Mouse (Mus musculus) cerebellum, postnatal 25 days (tissue): ENCODE results near the gene Smchd1.
"Not testable (repeated sequence)": the region's sequence is repeated elsewhere in the genome, so short reads cannot be mapped to it uniquely, and the experiment has no call there.

ENCODE experiments used
- DNase-seq, 2 experiments: peaks; one replicate each; pipeline ENCODE4 v3.0.0; 2021; ENCODE audit warnings: mixed read lengths in 2 of 2

Gene Smchd1

DNA sequence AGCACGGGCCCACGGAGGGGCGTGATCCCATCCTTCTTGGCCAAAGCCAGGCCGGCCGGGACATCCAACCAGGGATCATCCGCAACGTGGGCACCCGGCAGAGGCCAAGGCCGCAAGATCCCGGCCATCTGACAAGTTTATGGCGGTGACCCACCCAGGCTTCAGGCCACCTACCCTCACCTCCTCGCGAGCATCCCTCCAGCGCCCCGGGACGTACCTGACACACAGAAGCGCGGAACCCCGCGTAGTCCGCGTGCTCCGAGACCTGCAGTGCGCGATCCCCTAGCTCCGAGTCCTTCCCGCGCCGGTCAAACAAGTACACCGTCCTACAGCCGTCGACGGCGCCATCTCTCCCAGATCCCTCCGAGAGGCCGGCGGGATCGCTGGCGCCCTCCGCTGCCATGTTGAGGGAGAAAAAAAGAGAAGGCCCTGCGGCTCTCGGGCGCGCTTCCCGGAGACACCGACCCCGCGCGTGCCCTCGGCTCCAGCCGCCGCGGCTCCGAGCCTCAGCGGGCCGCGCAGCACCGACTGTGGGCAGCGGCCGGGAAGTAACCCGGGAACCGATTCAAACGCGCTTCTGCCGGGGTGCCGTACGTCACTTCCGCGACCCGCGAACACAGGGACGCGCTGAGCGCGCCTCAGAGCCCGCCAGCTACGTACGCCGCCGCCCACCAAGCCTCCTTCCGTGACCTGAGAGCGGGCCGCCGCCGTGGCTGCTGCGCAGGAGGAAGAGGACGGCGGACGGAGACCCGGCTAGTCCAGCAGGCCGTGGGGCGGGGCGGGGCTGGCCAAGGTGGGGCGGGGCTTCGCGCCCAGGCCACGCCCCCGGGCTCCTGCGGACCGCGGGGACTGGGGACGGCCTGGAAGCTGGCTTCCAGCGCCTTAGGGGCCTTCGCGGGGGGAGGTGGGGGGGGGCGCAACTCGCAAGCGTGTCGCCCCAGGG lies at the start of gene Smchd1:
Gene Smchd1 (minus strand): TSS at position 582 of the 943 bp plus-strand sequence.
- peak; percentile 95 for DNase-seq

- DNase-seq: no peak
Measured at GRCm38 (mm10) chr17:71510297-71510696, 35.2 kb upstream of the Smchd1 start.

DNA sequence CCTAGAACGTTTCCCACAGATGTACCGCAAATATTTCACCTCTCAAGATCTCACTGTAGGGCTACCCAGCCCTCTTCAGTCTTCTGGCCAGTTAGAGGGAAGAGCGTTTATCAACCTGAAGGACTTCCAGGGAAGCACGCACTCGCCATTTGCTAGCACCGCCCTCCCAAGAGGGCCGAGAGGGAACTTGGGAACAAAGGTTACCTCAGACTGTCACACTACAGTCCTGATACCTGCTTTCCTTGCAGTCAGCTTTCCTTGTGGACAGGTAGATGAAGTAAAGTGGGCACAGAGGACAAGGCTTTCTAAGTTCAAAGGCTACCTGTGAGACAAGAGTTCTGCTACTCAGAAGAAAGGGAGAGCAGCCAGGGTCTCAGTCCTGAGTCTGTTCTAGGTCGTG lies 31.7 kb upstream of the Smchd1 start:
- no peak for DNase-seq

GRCm38 (mm10) chr17:71495784-71496183 lies 20.6 kb upstream of the Smchd1 start:
- DNase-seq: no peak

DNA sequence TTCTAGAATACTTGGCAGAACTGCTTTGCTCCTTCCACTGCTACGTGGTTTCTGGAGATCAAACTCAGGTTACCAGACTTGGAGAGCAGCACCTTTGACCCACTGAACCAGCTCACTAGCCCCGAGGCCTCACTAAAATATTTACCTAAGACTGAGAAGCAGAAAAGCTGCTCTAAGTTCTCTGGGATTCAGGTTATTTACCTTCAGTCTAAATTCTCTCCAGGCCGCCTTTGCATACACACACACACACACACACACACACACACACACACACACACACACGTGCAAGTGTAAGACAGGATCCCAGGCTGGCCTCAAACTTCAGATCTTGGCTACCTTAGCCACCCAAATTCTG lies 16.2 kb upstream of the Smchd1 start:
- no peak for DNase-seq

DNA sequence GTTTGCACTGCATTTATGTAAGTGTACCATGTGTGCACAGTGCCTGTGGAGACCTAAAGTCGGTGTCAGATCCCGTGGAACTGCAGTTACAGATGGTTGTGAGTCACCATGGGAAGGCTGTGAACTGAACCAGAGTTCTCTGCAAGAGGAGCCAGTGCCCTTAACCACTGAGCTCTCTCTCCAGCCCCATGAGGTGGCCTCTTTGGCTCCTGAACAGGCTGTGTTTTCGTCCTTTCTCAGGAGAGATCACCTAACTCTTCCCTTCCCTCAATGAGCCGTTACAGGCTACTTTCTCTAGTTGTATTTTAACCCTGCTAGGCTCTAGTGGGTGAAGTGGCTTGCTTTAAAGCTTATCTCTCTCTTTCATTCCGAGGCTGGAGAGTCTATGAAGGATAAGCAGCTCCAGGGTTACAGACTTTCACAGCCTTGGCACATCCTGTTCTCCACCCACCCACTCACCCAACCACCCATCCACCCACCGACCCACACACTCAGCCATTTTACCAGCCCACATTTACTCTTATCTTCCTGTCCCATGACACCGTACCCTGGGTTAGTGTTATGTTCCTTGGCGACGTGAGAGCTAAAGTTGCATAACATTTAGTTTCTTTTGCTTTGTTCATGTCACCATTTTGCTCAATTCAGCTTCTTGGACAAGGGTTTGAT lies 15.7 kb upstream of the Smchd1 start:
- no peak for DNase-seq

GRCm38 (mm10) chr17:71489703-71490461 lies 14.7 kb upstream of the Smchd1 start:
- DNase-seq: no peak

- no peak for DNase-seq
Measured at GRCm38 (mm10) chr17:71486231-71486851, 11.2 kb upstream of the Smchd1 start.

- DNase-seq: no peak
Measured at GRCm38 (mm10) chr17:71485791-71486230, 10.7 kb upstream of the Smchd1 start.

DNA sequence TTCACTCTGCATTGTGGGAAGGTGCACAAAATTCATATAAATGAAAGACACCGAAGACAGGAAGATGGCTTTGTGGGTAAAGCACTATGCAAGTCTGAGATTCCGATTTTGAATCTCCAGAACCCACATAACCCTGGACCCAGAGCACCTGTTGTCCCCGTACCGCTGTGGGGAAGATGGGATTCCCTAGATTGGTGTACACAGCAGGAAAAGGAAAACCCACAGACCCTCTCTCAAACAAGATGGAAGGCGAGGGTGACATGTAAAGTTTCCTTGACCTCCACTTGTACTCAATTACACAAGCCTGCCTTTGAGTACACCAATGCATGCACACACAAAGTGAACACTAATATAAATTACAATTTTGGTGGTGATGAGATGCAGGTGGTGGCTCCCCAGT lies 9.6 kb upstream of the Smchd1 start:
- DNase-seq: no peak

DNA sequence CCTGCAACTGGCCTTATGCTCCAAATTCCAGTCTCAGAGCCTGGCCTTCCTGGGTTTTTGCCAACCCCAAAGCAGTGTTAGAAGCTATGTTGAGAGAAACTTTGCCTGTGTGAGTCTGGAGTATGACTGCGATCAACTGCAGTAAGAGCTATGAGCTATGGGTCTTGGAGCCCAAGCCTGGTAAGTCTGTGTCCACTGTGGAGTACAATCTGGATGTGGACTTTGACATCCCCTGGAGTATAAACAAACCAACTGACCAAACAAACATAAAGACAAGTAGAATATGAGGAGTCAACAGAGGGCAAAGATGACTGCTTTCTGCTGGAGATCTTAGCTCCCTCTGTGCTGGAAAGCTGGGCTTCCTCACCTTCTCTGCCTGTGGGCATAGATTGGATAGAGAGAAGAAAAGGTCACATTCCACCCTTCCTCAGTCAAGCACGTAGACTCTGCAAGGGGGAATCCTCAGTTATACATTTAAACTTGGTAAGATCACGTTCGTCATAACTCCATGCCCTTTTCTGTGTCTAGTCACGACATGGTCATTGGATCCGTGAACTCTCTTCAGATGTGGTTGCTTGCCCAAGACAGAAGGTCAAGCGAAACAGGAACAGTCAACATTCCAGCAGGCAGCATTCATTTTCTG lies 8.4 kb upstream of the Smchd1 start:
- DNase-seq: no peak

GRCm38 (mm10) chr17:71479381-71479901 lies 4.3 kb upstream of the Smchd1 start:
- no peak for DNase-seq

- DNase-seq: no peak
Measured at GRCm38 (mm10) chr17:71477481-71477880, 2.3 kb upstream of the Smchd1 start.

GRCm38 (mm10) chr17:71476346-71477020 lies 1.3 kb upstream of the Smchd1 start:
- DNase-seq: no peak

GRCm38 (mm10) chr17:71475705-71476089 lies 554 bp upstream of the Smchd1 start:
- peak in 1 of 2 experiments; percentile 80 for DNase-seq

GRCm38 (mm10) chr17:71474128-71474527 lies 1.0 kb downstream of the Smchd1 start:
- no peak for DNase-seq

DNA sequence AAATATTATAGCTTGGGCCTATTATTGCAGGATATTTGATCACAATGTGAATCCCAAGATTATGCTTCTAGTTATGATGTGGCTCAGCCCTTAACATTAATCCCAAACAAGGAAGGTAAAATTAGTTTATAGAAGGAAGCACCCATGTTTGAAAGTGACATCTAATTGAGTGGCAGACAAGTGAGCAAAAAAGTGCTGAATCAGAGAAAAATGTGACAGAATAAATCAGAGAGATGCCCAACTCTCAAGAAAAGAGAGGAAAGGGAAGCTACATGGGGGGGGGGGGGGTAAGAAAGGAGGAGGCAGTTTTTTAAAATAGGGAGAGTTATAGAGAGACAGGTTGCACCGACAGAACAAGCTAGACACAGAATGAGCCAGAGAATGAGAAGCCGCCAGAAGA lies 3.9 kb downstream of the Smchd1 start:
- DNase-seq: no peak

DNA sequence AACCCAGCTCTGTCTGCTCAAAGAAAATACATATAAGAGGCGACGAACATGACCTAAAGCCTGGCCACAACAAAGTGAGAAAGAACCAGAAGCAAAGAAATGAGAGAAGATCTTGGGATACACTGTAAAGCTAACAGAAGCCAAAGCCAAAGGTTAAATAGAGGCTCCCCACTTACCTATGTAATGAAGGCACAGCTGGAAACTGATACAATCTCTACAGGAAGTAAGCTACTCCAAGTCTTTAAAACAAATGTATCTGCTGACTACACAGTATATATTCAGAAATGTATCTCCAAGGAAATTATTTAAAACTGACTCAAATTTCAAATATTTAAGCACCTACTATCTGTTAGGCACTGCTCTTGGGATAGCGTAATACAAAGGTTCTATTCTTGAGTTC lies 14.8 kb downstream of the Smchd1 start:
- DNase-seq: no peak

- DNase-seq: no peak
Measured at GRCm38 (mm10) chr17:71459818-71460217, 15.3 kb downstream of the Smchd1 start, which contains the start of gene Gm4707. Gene Gm4707, minus strand, starts transcription at chr17:71459918.

DNA sequence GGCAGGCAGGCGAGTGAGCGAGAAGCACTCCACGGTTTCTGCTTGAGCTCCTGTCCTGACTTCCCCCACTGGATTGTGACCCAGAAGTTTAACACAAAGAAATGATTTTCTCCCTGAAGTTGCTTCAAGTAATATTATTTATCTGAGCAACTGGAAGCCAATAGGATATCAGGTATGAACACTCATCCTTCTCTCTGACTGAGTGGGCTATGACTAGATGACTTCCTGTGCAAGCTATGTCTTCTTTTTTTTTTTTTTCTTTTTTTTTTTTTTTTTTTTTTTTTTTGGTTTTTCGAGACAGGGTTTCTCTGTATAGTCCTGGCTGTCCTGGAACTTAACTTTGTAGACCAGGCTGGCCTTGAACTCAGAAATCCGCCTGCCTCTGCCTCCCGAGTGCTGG lies 17.8 kb downstream of the Smchd1 start:
- DNase-seq: not testable (repeated sequence)

- no peak for DNase-seq
Measured at GRCm38 (mm10) chr17:71445191-71445590, 30.0 kb downstream of the Smchd1 start.
